Mouse (Mus musculus) embryonic fibroblast, embryonic 13.5 days (primary cell): ENCODE measurements around the gene Vwa8.

Source experiments
- CTCF ChIP-seq: IDR thresholded peaks from 2 replicates; pipeline ENCODE4 v1.5.1; 2011; ENCODE audit warnings: mild to moderate bottlenecking, control low read depth, low read length, moderate library complexity, borderline replicate concordance; ENCODE audit not compliant: insufficient read depth
- POLR2A ChIP-seq: IDR thresholded peaks from 2 replicates; pipeline ENCODE4 v1.6.1; 2011; ENCODE audit warnings: low read depth, mild to moderate bottlenecking, control low read depth, low read length, moderate library complexity

GRCm38 (mm10) chr14:79156526-79157411 is 307.9 kb downstream of the Vwa8 start:
- TF ChIP-seq CTCF, result no peak
- no peak for TF ChIP-seq POLR2A
